Mouse (Mus musculus): ENCODE results near the gene Hnrnpa0. TPM values are rescaled to one million over a fixed set of nuclear protein-coding genes. Genes with fewer than 3 reads are reported as not detected.

Gene Hnrnpa0
- total RNA-seq (2023) = 65.0 and 90.1 TPM in 2 replicates

DNA sequence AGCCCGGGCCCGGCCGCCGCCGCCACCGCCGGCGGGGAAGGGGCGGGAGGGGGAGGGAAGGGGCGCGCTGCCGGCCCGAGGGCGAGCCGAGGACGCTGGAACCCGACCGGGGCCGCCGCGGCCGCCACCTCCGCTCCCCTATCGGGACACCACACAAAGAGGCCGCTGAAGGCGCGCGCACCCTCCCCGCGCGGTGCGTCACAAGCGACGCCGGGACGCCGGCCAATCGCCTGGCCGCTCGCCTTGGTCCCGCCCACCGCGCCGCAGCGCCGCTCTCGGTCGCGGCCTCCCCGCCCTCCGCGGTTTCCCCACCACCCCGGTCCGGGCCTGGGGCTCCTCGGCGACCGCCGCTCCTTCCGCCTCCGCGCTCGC is at the start of gene Hnrnpa0:
Gene Hnrnpa0 (minus strand): TSS at position 161 of the 372 bp plus-strand sequence.

DNA sequence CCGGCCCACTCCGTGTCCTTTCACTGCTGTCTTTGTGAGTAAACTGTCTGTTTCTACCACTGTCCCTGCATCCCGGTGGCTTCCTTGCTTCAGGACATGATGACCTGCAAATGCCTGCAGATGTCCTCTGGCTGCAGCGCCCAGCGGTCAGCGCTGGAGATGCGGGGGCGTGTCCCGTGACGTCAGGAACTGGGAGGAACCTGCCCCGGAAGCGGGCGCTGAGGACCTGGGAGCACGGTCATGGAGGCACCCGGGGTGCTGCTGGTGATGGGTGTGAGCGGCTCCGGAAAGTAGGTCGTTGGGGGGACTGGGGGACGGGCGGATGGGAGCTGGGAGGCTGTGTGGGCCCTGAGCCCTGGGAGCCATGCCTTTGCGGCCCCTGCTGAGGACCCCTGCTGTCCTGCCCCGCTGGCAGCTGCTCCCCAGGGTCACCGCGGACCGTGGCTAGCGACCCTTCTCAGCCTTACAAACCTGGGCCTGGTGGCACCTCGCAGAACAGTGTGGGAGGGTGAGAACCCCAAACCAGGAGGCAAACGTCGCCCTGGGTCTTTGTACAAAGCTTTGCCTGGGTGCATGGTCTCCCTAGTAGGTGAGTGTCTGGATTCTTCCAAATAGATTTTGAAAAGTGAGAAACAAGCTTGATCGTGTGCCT is 29.2 kb upstream of the Hnrnpa0 start, which contains the start of gene Idnk:
Gene Idnk (plus strand): TSS at position 203 of the 652 bp plus-strand sequence.

DNA sequence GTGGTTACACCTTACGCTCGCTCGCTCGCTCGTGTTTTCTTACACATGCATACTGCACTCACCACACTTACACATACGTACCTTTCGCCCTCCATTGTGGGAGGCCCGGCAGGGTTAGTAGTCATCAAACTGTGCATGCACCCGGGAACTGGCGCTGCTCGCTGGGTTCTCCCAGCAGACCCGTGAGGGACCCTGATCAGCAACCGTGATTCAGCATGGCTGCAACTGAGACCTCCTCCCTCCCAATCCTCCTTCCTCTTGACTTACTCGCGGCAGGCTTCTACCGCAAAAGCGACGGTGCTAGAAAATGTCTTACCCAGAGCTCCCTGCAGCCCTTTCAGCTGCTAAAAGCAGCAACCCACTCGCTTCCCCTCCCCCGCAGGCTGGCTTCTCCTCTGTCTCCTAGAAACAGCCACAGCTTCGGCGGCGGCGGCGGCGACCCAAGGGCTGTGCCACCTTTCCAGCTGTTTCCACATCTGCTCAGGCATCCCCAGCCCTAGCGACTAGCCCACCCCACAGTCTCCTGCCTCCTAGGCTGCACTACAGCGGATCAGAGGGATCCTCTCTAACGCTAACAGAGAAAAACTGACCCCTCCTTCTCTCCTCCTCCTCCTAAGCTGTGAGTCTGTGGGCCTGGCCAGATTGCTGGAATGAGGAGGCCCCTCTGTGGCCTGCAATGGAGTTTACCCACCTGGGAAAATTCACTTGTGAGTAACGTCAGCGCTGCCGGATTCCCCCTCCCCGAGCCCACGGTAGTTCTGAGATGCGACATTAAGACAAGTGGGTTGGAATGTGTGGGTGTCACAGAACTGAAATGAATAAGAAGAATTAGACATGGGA is 15.1 kb downstream of the Hnrnpa0 start, which contains the start of gene Klhl3:
Gene Klhl3 (minus strand): TSS at position 532 of the 840 bp plus-strand sequence.

Other genes with a start within 250 kb of the Hnrnpa0 start
- gene Spock1, start 220.2 kb downstream of the Hnrnpa0 start, total RNA-seq (2023) = not detected in 2 replicates
- 0.13 and 0.18 TPM in 2 replicates for gene Klhl3, start 15.0 kb downstream of the Hnrnpa0 start, total RNA-seq (2023)
- 33.5 and 36.1 TPM in 2 replicates for gene Idnk, start 29.1 kb upstream of the Hnrnpa0 start, total RNA-seq (2023)
- gene Ubqln1, start 87.1 kb upstream of the Hnrnpa0 start, total RNA-seq (2023) = 39.4 and 40.3 TPM in 2 replicates
- gene Gkap1, start 147.1 kb upstream of the Hnrnpa0 start, total RNA-seq (2023) = 2.0 and 4.1 TPM in 2 replicates
- 0.16 TPM in 1 of 2 replicates, not detected in the other for gene Kif27, start 230.6 kb upstream of the Hnrnpa0 start, total RNA-seq (2023)

Measured in neutrophil, adult 65 days (primary cell).